14 mouse cellular contexts compared by ENCODE assay signal in genomic region chr14:98431959-98432358, GRCm38 (mm10).
DNase-seq lines count a peak whose midpoint lies in the region; ATAC-seq and TF ChIP-seq lines count a peak whose summit lies in the region.
"Had no signal": no experiment of that assay in that cellular context is flagged by ENCODE, and none has a peak within 500 bp of the region (broad histone marks: within the 10 kb centered on the region; RNA-seq: fewer than 3 reads in every experiment).

No protein-coding gene starts in this region.

- no peaks in the 10 kb centered on the region for H3K36me3 ChIP-seq in heart, embryonic 13.5 days
- H3K36me3 ChIP-seq in lung, embryonic 15.5 days, result no peaks in the 10 kb centered on the region
- H3K36me3 ChIP-seq in embryonic facial prominence, embryonic 10.5 days (replicated peaks), result no peaks in the 10 kb centered on the region
- H3K36me3 ChIP-seq in hindbrain, embryonic 16.5 days (ENCODE audit: control insufficient read depth, insufficient read depth, low read length), result no peaks in the 10 kb centered on the region
- H3K36me3 ChIP-seq in thymus, adult 2 months (ENCODE audit: control insufficient read depth, insufficient read depth, low read length), result no peaks in the 10 kb centered on the region
- H3K36me3 ChIP-seq: stomach, embryonic 15.5 days had no signal

- peaks cover 3% of the 10 kb centered on the region; the same call in 1 of the 2 replicates for H3K4me1 ChIP-seq in heart, embryonic 13.5 days
- no peaks in the 10 kb centered on the region for H3K4me1 ChIP-seq in lung, embryonic 15.5 days
- H3K4me1 ChIP-seq in lung, adult 2 months (ENCODE audit: control insufficient read depth, insufficient read depth, low read length), result no peaks in the 10 kb centered on the region; the same call in 1 of the 2 replicates
- H3K4me1 ChIP-seq in embryonic facial prominence, embryonic 10.5 days, result 0 out of 2 replicates have a peak, but pooled peaks cover 5% of the 10 kb centered on the region
- no peaks in the 10 kb centered on the region for H3K4me1 ChIP-seq in hindbrain, embryonic 16.5 days (ENCODE audit: control insufficient read depth, insufficient read depth, low read depth, low read length)
- H3K4me1 ChIP-seq in thymus, adult 2 months (replicated peaks; ENCODE audit: control insufficient read depth, insufficient read depth, low read length), result no peaks in the 10 kb centered on the region
- H3K4me1 ChIP-seq: stomach, embryonic 15.5 days had no signal

- no peak for DNase-seq in heart, adult 8-10 months (ENCODE audit: low spot score)
- DNase-seq in lung, adult 2 months, result no peak
- DNase-seq in embryonic facial prominence, embryonic 10.5 days (ENCODE audit: low spot score), result peak; percentile 17
- no peak for DNase-seq in spleen, adult 12 weeks (ENCODE audit: low spot score)
- no peak for DNase-seq in thymus, adult 2 months
- DNase-seq: adrenal gland, postnatal 25 days; B cell, adult 2 months; cerebellum, adult 11-12 months; lung, postnatal 36 days; thymus, postnatal 25 days had no signal

- no peaks in the 10 kb centered on the region for H3K9me3 ChIP-seq in heart, embryonic 13.5 days
- no peaks in the 10 kb centered on the region for H3K9me3 ChIP-seq in lung, embryonic 15.5 days
- H3K9me3 ChIP-seq in embryonic facial prominence, embryonic 10.5 days, result no peaks in the 10 kb centered on the region
- no peaks in the 10 kb centered on the region for H3K9me3 ChIP-seq in hindbrain, embryonic 16.5 days (ENCODE audit: control insufficient read depth, low read length)
- H3K9me3 ChIP-seq: stomach, embryonic 15.5 days had no signal

- H3K27me3 ChIP-seq in heart, embryonic 13.5 days (replicated peaks), result no peaks in the 10 kb centered on the region
- no peaks in the 10 kb centered on the region for H3K27me3 ChIP-seq in lung, embryonic 15.5 days
- no peaks in the 10 kb centered on the region for H3K27me3 ChIP-seq in embryonic facial prominence, embryonic 10.5 days (replicated peaks; ENCODE audit: low read depth, poor library complexity, severe bottlenecking)
- H3K27me3 ChIP-seq in hindbrain, embryonic 16.5 days (replicated peaks; ENCODE audit: control insufficient read depth, insufficient read depth, low read length), result no peaks in the 10 kb centered on the region
- no peaks in the 10 kb centered on the region for H3K27me3 ChIP-seq in thymus, adult 2 months (ENCODE audit: control insufficient read depth, insufficient read depth, low read length)
- H3K27me3 ChIP-seq: stomach, embryonic 15.5 days had no signal

- ATAC-seq in heart, embryonic 13.5 days (ENCODE audit: extremely low read depth, insufficient number of reproducible peaks, low FRiP score, low TSS enrichment), result no peak
- ATAC-seq in lung, embryonic 15.5 days (ENCODE audit: borderline replicate concordance, extremely low read depth, low FRiP score, low TSS enrichment), result no peak
- no peak for ATAC-seq in hindbrain, embryonic 16.5 days

- TF ChIP-seq POLR2A in lung, adult 2 months (IDR thresholded peaks at IDR 0.05; ENCODE audit: borderline replicate concordance, extremely low read depth, low read depth, low read length), result no peak
- no peak for TF ChIP-seq POLR2A in thymus, adult 2 months (IDR thresholded peaks at IDR 0.05; ENCODE audit: control insufficient read depth, extremely low read depth, insufficient read depth, low read length, poor library complexity)

- WGBS in heart, embryonic 13.5 days, result 27% methylated on average over 11 of the region's 11 CpGs
- 33% methylated on average over 11 of the region's 11 CpGs for WGBS in lung, embryonic 15.5 days
- WGBS in lung, adult 2 months, result 31% methylated on average over 11 of the region's 11 CpGs
- 51% methylated on average over 11 of the region's 11 CpGs for WGBS in embryonic facial prominence, embryonic 10.5 days
- 55% methylated on average over 11 of the region's 11 CpGs for WGBS in hindbrain, embryonic 16.5 days
- WGBS in thymus, adult 2 months, result 65% methylated on average over 11 of the region's 11 CpGs

- no peak overlapping the region for H3K27ac ChIP-seq in heart, embryonic 13.5 days (replicated peaks)
- no peak overlapping the region for H3K27ac ChIP-seq in lung, embryonic 15.5 days
- no peak overlapping the region for H3K27ac ChIP-seq in embryonic facial prominence, embryonic 10.5 days (replicated peaks)
- H3K27ac ChIP-seq in hindbrain, embryonic 16.5 days (ENCODE audit: low read depth, low read length), result no peak overlapping the region
- no peak overlapping the region for H3K27ac ChIP-seq in thymus, adult 2 months (ENCODE audit: control insufficient read depth, insufficient read depth, low read length)
- H3K27ac ChIP-seq: stomach, embryonic 15.5 days had no signal

- H3K4me2 ChIP-seq in heart, embryonic 13.5 days, result peak overlapping the region; percentile 60
- peak overlapping the region; percentile 33 for H3K4me2 ChIP-seq in lung, embryonic 15.5 days
- H3K4me2 ChIP-seq in hindbrain, embryonic 16.5 days (ENCODE audit: low read length), result peak overlapping the region; percentile 13; the same call in 1 of the 2 replicates
- H3K4me2 ChIP-seq: stomach, embryonic 15.5 days had no signal

- H3K9ac ChIP-seq in heart, embryonic 13.5 days, result no peak overlapping the region
- H3K9ac ChIP-seq in lung, embryonic 15.5 days, result no peak overlapping the region
- H3K9ac ChIP-seq in hindbrain, embryonic 16.5 days (ENCODE audit: low read depth, low read length), result no peak overlapping the region
- H3K9ac ChIP-seq: stomach, embryonic 15.5 days had no signal

- peak overlapping the region; percentile 17; the same call in 1 of the 2 replicates for H3K4me3 ChIP-seq in heart, embryonic 13.5 days
- H3K4me3 ChIP-seq in lung, embryonic 15.5 days, result no peak overlapping the region
- no peak overlapping the region for H3K4me3 ChIP-seq in lung, adult 2 months (replicated peaks; ENCODE audit: extremely low read depth, low read depth, low read length)
- no peak overlapping the region for H3K4me3 ChIP-seq in embryonic facial prominence, embryonic 10.5 days
- H3K4me3 ChIP-seq in hindbrain, embryonic 16.5 days (ENCODE audit: low read length), result no peak overlapping the region
- H3K4me3 ChIP-seq in thymus, adult 2 months (ENCODE audit: control insufficient read depth, insufficient read depth, low read length), result no peak overlapping the region
- H3K4me3 ChIP-seq: stomach, embryonic 15.5 days had no signal

- TF ChIP-seq CTCF in lung, adult 2 months (IDR thresholded peaks at IDR 0.05; ENCODE audit: insufficient read depth, low read length), result no peak
- no peak for TF ChIP-seq CTCF in thymus, adult 2 months (IDR thresholded peaks at IDR 0.05; ENCODE audit: borderline replicate concordance, control insufficient read depth, extremely low read depth, insufficient read depth, low read length, poor library complexity)
